Mouse (Mus musculus) olfactory bulb, adult 2 months (tissue): Measurements from ENCODE around the gene BC067074.

ENCODE experiments used
- CTCF ChIP-seq: fragments of 200-500 bp; IDR thresholded peaks from 2 replicates; pipeline ENCODE4 v1.5.1; 2012; ENCODE audit warnings: low read depth, mild to moderate bottlenecking, low read length, moderate library complexity; ENCODE audit not compliant: insufficient read depth
- POLR2A ChIP-seq: fragments of 200-500 bp; IDR thresholded peaks from 2 replicates; pipeline ENCODE4 v1.6.1; 2012; ENCODE audit warnings: mild to moderate bottlenecking, low read depth, low read length, moderate library complexity; ENCODE audit not compliant: insufficient read depth

- TF ChIP-seq POLR2A (no peak), CTCF (no peak)
Measured at GRCm38 (mm10) chr13:113359676-113360075, 66.7 kb downstream of the BC067074 start.
